Mouse (Mus musculus) kidney, postnatal 4 days (tissue): ENCODE results near the gene Cadm4.
A peak's percentile ranks its signal among the peaks of the same experiment; 100 is the strongest.
"Not testable (repeated sequence)": the region's sequence is repeated elsewhere in the genome, so short reads cannot be mapped to it uniquely, and the experiment has no call there.

Experiments
- DNase-seq, 2 experiments: peaks; one replicate each; pipeline ENCODE4 v3.0.0; 2021; ENCODE audit warnings: mixed read lengths in 2 of 2

Cadm4 gene

GRCm38 (mm10) chr7:24469126-24469525, 12.7 kb upstream of the Cadm4 start:
- DNase-seq: no peak

- no peak for DNase-seq
These were observed 11.5 kb upstream of the Cadm4 start for GRCm38 (mm10) chr7:24470356-24470755.

- no peak for DNase-seq
These were observed 9.4 kb upstream of the Cadm4 start for GRCm38 (mm10) chr7:24472442-24472841.

GRCm38 (mm10) chr7:24472937-24473336, 8.9 kb upstream of the Cadm4 start:
- peak; percentile 49 to 59 for DNase-seq

GRCm38 (mm10) chr7:24473913-24474529, 7.8 kb upstream of the Cadm4 start:
- DNase-seq: peak; percentile 79

GRCm38 (mm10) chr7:24474811-24475506, 6.9 kb upstream of the Cadm4 start:
- DNase-seq: peak; percentile 36 to 58

GRCm38 (mm10) chr7:24476338-24476737, 5.5 kb upstream of the Cadm4 start:
- no peak for DNase-seq

- no peak for DNase-seq
These were observed 5.0 kb upstream of the Cadm4 start for GRCm38 (mm10) chr7:24476856-24477255.

GRCm38 (mm10) chr7:24478911-24479310, 2.9 kb upstream of the Cadm4 start:
- no peak for DNase-seq

- DNase-seq: no peak
These were observed 2.1 kb upstream of the Cadm4 start for GRCm38 (mm10) chr7:24479685-24480084.

- DNase-seq: no peak
These were observed 1.5 kb upstream of the Cadm4 start for GRCm38 (mm10) chr7:24480121-24480941.

GRCm38 (mm10) chr7:24480986-24481473, 793 bp upstream of the Cadm4 start:
- no peak for DNase-seq

GRCm38 (mm10) chr7:24482208-24483020, 591 bp downstream of the Cadm4 start:
- DNase-seq: no peak

GRCm38 (mm10) chr7:24483291-24483690, 1.5 kb downstream of the Cadm4 start:
- not testable (repeated sequence) for DNase-seq

GRCm38 (mm10) chr7:24485481-24485880, 3.7 kb downstream of the Cadm4 start:
- DNase-seq: no peak

- peak; percentile 26 to 33 for DNase-seq
These were observed 4.9 kb downstream of the Cadm4 start for GRCm38 (mm10) chr7:24486654-24487130.

GRCm38 (mm10) chr7:24487403-24487802, 5.6 kb downstream of the Cadm4 start:
- no peak for DNase-seq

GRCm38 (mm10) chr7:24488303-24488702, 6.5 kb downstream of the Cadm4 start:
- no peak for DNase-seq

- peak; percentile 74 to 78 for DNase-seq
These were observed 18.2 kb downstream of the Cadm4 start for GRCm38 (mm10) chr7:24499856-24500577.

- DNase-seq: peak; percentile 67 to 70
These were observed 19.1 kb downstream of the Cadm4 start for GRCm38 (mm10) chr7:24500929-24501328.

GRCm38 (mm10) chr7:24501492-24501891, 19.7 kb downstream of the Cadm4 start:
- peak; percentile 47 to 54 for DNase-seq

- peak in 1 of 2 experiments; percentile 11 for DNase-seq
These were observed 22.2 kb downstream of the Cadm4 start for GRCm38 (mm10) chr7:24504004-24504403.
